Mouse (Mus musculus) liver, postnatal 0 days (tissue): Measurements from ENCODE around the gene Jrkl.
A peak's percentile ranks its signal among the peaks of the same experiment; 100 is the strongest.

ENCODE experiments used
- CTCF ChIP-seq: sonication (generic); IDR thresholded peaks from 2 replicates; pipeline ENCODE4 v1.5.1; 2016; ENCODE audit warnings: antibody characterized with exemption, low read depth
- EP300 ChIP-seq: IDR thresholded peaks from 2 replicates; pipeline ENCODE4 v1.6.1; 2016; ENCODE audit warnings: antibody characterized with exemption, low read depth, mild to moderate bottlenecking

- peak; percentile 78 for TF ChIP-seq CTCF
- TF ChIP-seq EP300 = no peak
These were observed 13.9 kb downstream of the Jrkl start for GRCm38 (mm10) chr9:13231545-13232216.
